Mouse (Mus musculus): ENCODE measurements around the gene Xlr5b. TPM values are rescaled to one million over a fixed set of nuclear protein-coding genes. Genes with fewer than 3 reads are reported as not detected.

Xlr5b gene
- total RNA-seq (2023) = not detected

GRCm38 (mm10) chrX:73148496-73148895, at the start of gene Xlr5b:
Gene Xlr5b (plus strand): TSS chrX:73148796.

DNA sequence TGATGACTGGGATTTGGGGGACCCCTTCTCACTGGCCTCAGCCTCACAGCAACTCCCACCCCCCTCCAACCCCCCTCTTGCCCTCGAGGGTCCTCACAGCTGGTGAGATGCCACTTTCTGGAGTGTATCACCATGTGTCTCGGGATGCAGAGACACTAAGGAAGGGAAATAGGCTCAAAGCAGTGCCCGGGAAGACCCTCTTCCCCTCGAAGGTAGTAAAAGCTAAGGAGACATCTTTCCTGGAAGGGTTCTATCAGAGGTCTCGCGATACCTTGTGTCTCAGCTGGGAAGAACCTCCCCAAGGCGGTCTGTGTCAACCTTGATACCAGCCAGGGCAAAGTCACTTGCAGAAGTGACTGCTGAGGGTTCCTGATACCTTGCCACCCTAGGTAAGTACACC, 31.8 kb upstream of the Xlr5b start, which contains the start of gene Gm14685:
TSS of gene Gm14685 (plus strand) at position 301 of the 400 bp plus-strand sequence.

DNA sequence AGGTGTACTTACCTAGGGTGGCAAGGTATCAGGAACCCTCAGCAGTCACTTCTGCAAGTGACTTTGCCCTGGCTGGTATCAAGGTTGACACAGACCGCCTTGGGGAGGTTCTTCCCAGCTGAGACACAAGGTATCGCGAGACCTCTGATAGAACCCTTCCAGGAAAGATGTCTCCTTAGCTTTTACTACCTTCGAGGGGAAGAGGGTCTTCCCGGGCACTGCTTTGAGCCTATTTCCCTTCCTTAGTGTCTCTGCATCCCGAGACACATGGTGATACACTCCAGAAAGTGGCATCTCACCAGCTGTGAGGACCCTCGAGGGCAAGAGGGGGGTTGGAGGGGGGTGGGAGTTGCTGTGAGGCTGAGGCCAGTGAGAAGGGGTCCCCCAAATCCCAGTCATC, 754 bp downstream of the Xlr5b start, which contains the start of gene DXBay18:
TSS of gene DXBay18 (minus strand) at position 101 of the 400 bp plus-strand sequence.

DNA sequence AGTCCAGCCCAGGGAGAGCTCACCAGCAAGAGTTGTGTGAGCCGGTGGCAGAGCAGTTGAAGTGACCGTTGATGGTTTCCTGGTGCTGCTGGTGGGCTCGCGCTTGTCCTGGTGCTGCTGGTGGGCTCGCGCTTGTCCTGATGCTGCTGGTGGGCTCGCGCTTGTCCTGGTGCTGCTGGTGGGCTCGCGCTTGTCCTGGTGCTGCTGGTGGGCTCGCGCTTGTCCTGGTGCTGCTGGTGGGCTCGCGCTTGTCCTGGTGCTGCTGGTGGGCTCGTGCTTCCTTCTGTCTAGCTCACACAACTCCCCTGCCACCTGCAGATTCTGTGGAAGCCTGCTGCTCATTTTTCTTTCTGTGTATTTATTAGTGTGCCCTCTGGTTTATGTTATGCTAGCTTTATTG, 28.3 kb downstream of the Xlr5b start, which contains the start of gene Spin2d:
TSS of gene Spin2d (minus strand) at position 101 of the 400 bp plus-strand sequence.

GRCm38 (mm10) chrX:73191934-73192333, 43.3 kb downstream of the Xlr5b start, which contains the start of gene Xlr3b:
Gene Xlr3b (plus strand): TSS chrX:73192207.

Other genes starting within 250 kb of the Xlr5b start
- gene Cetn2, start 230.4 kb upstream of the Xlr5b start, total RNA-seq (2023) = 35.6 TPM
- gene Nsdhl, start 230.2 kb upstream of the Xlr5b start, total RNA-seq (2023) = 13.9 TPM
- gene Zfp185, start 161.5 kb upstream of the Xlr5b start, total RNA-seq (2023) = 0.64 TPM
- 2.3 TPM for gene Pnma5, start 111.7 kb upstream of the Xlr5b start, total RNA-seq (2023)
- gene Pnma3, start 84.0 kb upstream of the Xlr5b start, total RNA-seq (2023) = not detected
- 62.9 TPM for gene Xlr4a, start 66.3 kb upstream of the Xlr5b start, total RNA-seq (2023)
- gene Xlr3a, start 51.7 kb upstream of the Xlr5b start, total RNA-seq (2023) = 2.2 TPM
- 1.3 TPM for gene Gm14685, start 31.7 kb upstream of the Xlr5b start, total RNA-seq (2023)
- 2.3 TPM for gene DXBay18, start 654 bp downstream of the Xlr5b start, total RNA-seq (2023)
- gene Spin2d, start 28.2 kb downstream of the Xlr5b start, total RNA-seq (2023) = not detected
- gene Xlr3b, start 43.4 kb downstream of the Xlr5b start, total RNA-seq (2023) = 22.6 TPM
- gene Xlr4b, start 65.5 kb downstream of the Xlr5b start, total RNA-seq (2023) = 89.3 TPM
- 13.8 TPM for gene F8a, start 79.5 kb downstream of the Xlr5b start, total RNA-seq (2023)
- gene Xlr4c, start 94.3 kb downstream of the Xlr5b start, total RNA-seq (2023) = 51.9 TPM
- gene Xlr3c, start 116.6 kb downstream of the Xlr5b start, total RNA-seq (2023) = not detected
- gene Xlr5a, start 144.2 kb downstream of the Xlr5b start, total RNA-seq (2023) = not detected
- not detected for gene Xlr5c, start 144.2 kb downstream of the Xlr5b start, total RNA-seq (2023)
- gene Gm45015, start 188.0 kb downstream of the Xlr5b start, total RNA-seq (2023) = not detected
- 40.1 TPM for gene Zfp275, start 193.8 kb downstream of the Xlr5b start, total RNA-seq (2023)
- not detected for gene Gm18336, start 249.9 kb downstream of the Xlr5b start, total RNA-seq (2023)